Mouse (Mus musculus) liver, adult 2 months (tissue): ENCODE data around the gene Ruvbl1. TPM values are rescaled to one million over a fixed set of nuclear protein-coding genes. Genes with fewer than 3 reads are reported as not detected.

Source experiments
- DNase-seq: peaks from one replicate; pipeline ENCODE4 v3.0.0-alpha.2; 2011; ENCODE audit warnings: low read depth, low spot score; ENCODE audit errors: extremely low read depth
- H3K27ac ChIP-seq: fragments of 200-500 bp; replicated peaks from 2 replicates; pipeline ENCODE4 v1.5.1; 2012; ENCODE audit warnings: low read depth, mild to moderate bottlenecking, control low read depth, inconsistent platforms, low read length; ENCODE audit not compliant: insufficient read depth
- H3K27me3 ChIP-seq: fragments of 200-500 bp; 2 replicates; pipeline ENCODE4 v1.6.1; 2012; ENCODE audit warnings: mild to moderate bottlenecking, moderate library complexity, low read length, inconsistent platforms; ENCODE audit not compliant: control insufficient read depth, insufficient read depth
- H3K36me3 ChIP-seq: fragments of 200-500 bp; 2 replicates; pipeline ENCODE4 v1.6.1; 2012; ENCODE audit warnings: low read length, inconsistent platforms; ENCODE audit not compliant: control insufficient read depth, insufficient read depth
- H3K4me1 ChIP-seq: fragments of 200-500 bp; 2 replicates; pipeline ENCODE4 v1.6.1; 2011; ENCODE audit warnings: low read length; ENCODE audit not compliant: control insufficient read depth, insufficient read depth
- H3K4me3 ChIP-seq: fragments of 200-500 bp; 2 replicates; pipeline ENCODE4 v1.5.1; 2011; ENCODE audit warnings: low read depth, mild to moderate bottlenecking, control low read depth, low read length, moderate library complexity; ENCODE audit not compliant: insufficient read depth
- H3K79me2 ChIP-seq: fragments of 200-500 bp; 2 replicates; pipeline ENCODE4 v1.6.1; 2012; ENCODE audit warnings: inconsistent platforms, mild to moderate bottlenecking, low read length, moderate library complexity; ENCODE audit not compliant: control insufficient read depth, insufficient read depth
- H3K9ac ChIP-seq: fragments of 200-500 bp; 2 replicates; pipeline ENCODE4 v1.6.1; 2012; ENCODE audit warnings: low read depth, mild to moderate bottlenecking, control low read depth, inconsistent platforms, low read length
- CTCF ChIP-seq: fragments of 200-500 bp; IDR thresholded peaks from 2 replicates; pipeline ENCODE4 v1.5.1; 2011; ENCODE audit warnings: low read depth, low read length, control low read depth
- POLR2A ChIP-seq: fragments of 200-500 bp; IDR thresholded peaks from 2 replicates; pipeline ENCODE4 v1.6.1; 2011; ENCODE audit warnings: low read length, control low read depth; ENCODE audit not compliant: insufficient read depth; ENCODE audit errors: extremely low read depth
- WGBS: fragments of 180-500 bp; shearing (Covaris S2); methylation state at CpG from one replicate; pipeline ENCODE4 v1.1.7; 2018; 5-methylcytosine and 5-hydroxymethylcytosine counted together
- polyA plus RNA-seq: library from polyadenylated mRNA; depleted of rRNA; stranded (reverse); fragments of >200 nt; gene quantifications from 2 replicates; pipeline ENCODE4 v1.2.3, GENCODE M21; 2012
- total RNA-seq: library from RNA; depleted of rRNA; stranded (reverse); fragments of >200 nt; gene quantifications from 2 replicates; pipeline ENCODE4 v1.2.3, GENCODE M21; 2014

Ruvbl1 gene
- total and polyA plus RNA-seq, 2 experiments = 13.9 to 17.5 TPM

DNA sequence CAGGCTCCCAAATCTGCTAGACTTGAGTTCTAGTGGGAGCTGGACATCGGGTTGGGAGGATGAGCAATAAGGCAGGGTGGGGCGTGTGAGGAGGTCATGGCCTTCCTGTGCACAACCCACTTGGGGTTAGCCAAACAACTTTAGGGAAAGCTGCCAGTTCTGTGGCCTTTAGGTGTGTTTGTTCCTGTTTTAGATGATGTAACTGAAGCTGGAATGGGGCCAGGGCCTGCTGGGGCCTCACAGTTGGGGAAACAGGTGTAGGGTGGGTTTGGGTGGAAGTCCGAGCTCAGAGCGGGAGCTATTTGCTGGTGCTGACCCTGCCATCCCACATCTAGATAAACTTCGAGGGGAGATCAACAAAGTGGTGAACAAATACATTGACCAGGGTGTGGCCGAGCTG lies 20.2 kb downstream of the Ruvbl1 start:
- no peaks in the 10 kb centered on the region for H3K27me3 ChIP-seq
- H3K4me3 ChIP-seq = no peak overlapping the region
- no peak overlapping the region for H3K27ac ChIP-seq
- H3K79me2 ChIP-seq = no peaks in the 10 kb centered on the region
- WGBS = 35% methylated on average over 6 of the region's 6 CpGs
- H3K36me3 ChIP-seq = peaks cover 19% of the 10 kb centered on the region
- TF ChIP-seq CTCF = no peak
- no peak for TF ChIP-seq POLR2A
- DNase-seq = peak; percentile 55
- peaks cover 5% of the 10 kb centered on the region; the same call in 1 of the 2 replicates for H3K4me1 ChIP-seq
- no peak overlapping the region for H3K9ac ChIP-seq

DNA sequence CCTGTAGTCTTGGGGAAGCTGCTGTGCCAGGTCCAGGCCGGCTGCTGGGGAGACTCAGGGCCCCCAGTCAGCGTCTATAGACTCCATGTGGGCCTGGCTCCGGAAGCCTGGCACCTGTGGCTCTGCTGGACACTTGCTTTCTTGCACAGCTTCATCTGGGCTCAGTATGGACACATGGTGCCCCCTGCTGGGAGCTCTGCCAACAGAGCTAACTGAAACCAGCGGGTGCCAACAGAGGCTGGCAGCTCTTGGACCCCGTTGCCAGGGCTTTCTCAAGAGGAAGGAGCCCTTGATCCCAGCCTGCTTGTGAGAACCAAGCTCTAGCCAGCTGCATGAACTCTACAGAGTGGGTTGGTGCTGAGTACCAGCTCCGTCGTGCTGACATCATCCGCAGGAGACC lies 21.7 kb downstream of the Ruvbl1 start:
- no peak for DNase-seq
- no peak overlapping the region for H3K9ac ChIP-seq
- peaks cover 5% of the 10 kb centered on the region; the same call in 1 of the 2 replicates for H3K4me1 ChIP-seq
- TF ChIP-seq POLR2A (no peak), CTCF (peak; percentile 44)
- WGBS = 77% methylated on average over 8 of the region's 8 CpGs
- H3K27ac ChIP-seq = no peak overlapping the region
- H3K36me3 ChIP-seq = peaks cover 18% of the 10 kb centered on the region
- H3K27me3 ChIP-seq = no peaks in the 10 kb centered on the region
- no peak overlapping the region for H3K4me3 ChIP-seq
- no peaks in the 10 kb centered on the region for H3K79me2 ChIP-seq

DNA sequence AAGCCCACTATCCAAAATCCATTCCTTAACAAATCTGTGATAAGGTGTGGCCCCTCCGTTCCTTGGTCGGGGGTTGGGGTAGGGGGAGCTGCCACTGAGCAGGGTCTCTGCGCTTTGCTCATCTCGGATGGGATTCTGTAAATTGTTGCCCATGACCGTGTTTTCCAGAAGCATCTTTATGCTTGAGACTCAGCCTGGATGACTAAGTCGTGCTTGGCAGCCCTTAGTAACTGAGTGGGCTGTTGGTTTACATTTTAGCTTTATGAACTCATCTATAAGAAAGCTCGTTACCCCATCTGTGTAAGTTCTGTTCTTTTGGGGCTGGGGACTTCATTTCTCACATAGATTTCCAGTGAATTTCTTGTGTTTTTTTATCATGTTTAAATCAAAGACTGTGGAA lies 23.8 kb downstream of the Ruvbl1 start:
- Histone ChIP-seq H3K27me3 (no peaks in the 10 kb centered on the region), H3K9ac (no peak overlapping the region), H3K79me2 (no peaks in the 10 kb centered on the region), H3K36me3 (peaks cover 8% of the 10 kb centered on the region), H3K4me3 (no peak overlapping the region), H3K27ac (no peak overlapping the region), H3K4me1 (peaks cover 5% of the 10 kb centered on the region; the same call in 1 of the 2 replicates)
- no peak for DNase-seq
- 89% methylated on average over 7 of the region's 7 CpGs for WGBS
- TF ChIP-seq POLR2A (no peak), CTCF (no peak)

GRCm38 (mm10) chr6:88489834-88490233 lies 24.6 kb downstream of the Ruvbl1 start:
- TF ChIP-seq POLR2A (no peak), CTCF (no peak)
- no peaks in the 10 kb centered on the region for H3K27me3 ChIP-seq
- H3K79me2 ChIP-seq = no peaks in the 10 kb centered on the region
- peaks cover 4% of the 10 kb centered on the region; the same call in 1 of the 2 replicates for H3K4me1 ChIP-seq
- H3K9ac ChIP-seq = no peak overlapping the region
- DNase-seq = no peak
- H3K36me3 ChIP-seq = peaks cover 4% of the 10 kb centered on the region
- 91% methylated on average over 6 of the region's 6 CpGs for WGBS
- H3K4me3 ChIP-seq = no peak overlapping the region
- no peak overlapping the region for H3K27ac ChIP-seq

GRCm38 (mm10) chr6:88490629-88491354 lies 25.6 kb downstream of the Ruvbl1 start:
- H3K79me2 ChIP-seq = no peaks in the 10 kb centered on the region
- H3K36me3 ChIP-seq = peaks cover 4% of the 10 kb centered on the region
- H3K27ac ChIP-seq = no peak overlapping the region
- 62% methylated on average over 12 of the region's 12 CpGs for WGBS
- no peak overlapping the region for H3K4me3 ChIP-seq
- no peaks in the 10 kb centered on the region for H3K27me3 ChIP-seq
- DNase-seq = peak; percentile 29
- no peak overlapping the region for H3K9ac ChIP-seq
- no peak for TF ChIP-seq CTCF
- no peak for TF ChIP-seq POLR2A
- no peaks in the 10 kb centered on the region for H3K4me1 ChIP-seq

- TF ChIP-seq CTCF (no peak), POLR2A (no peak)
- Histone ChIP-seq H3K36me3 (no peaks in the 10 kb centered on the region), H3K27ac (no peak overlapping the region), H3K27me3 (no peaks in the 10 kb centered on the region), H3K4me3 (no peak overlapping the region), H3K79me2 (no peaks in the 10 kb centered on the region), H3K9ac (no peak overlapping the region), H3K4me1 (no peaks in the 10 kb centered on the region)
- 91% methylated on average over 6 of the region's 6 CpGs for WGBS
- DNase-seq = no peak
Observed at GRCm38 (mm10) chr6:88493712-88494111, 28.5 kb downstream of the Ruvbl1 start.
